Mouse (Mus musculus) bone marrow, adult 2 months (tissue): ENCODE data around the gene Hid1.

Source experiments
- CTCF ChIP-seq: fragments of 200-500 bp; IDR thresholded peaks from 2 replicates; pipeline ENCODE4 v1.5.1; 2011; ENCODE audit warnings: low read length, control low read depth; ENCODE audit not compliant: control insufficient read depth, insufficient read depth
- POLR2A ChIP-seq: fragments of 200-500 bp; IDR thresholded peaks from 2 replicates; pipeline ENCODE4 v1.6.1; 2011; ENCODE audit warnings: low read depth, mild to moderate bottlenecking, control low read depth, low read length, borderline replicate concordance; ENCODE audit not compliant: control insufficient read depth

- TF ChIP-seq POLR2A, result no peak
- TF ChIP-seq CTCF, result no peak
Observed at GRCm38 (mm10) chr11:115367395-115367944, at the start of gene Hid1.
